Mouse (Mus musculus) liver (tissue): ENCODE measurements at regions not wholly inside any gene's neighbourhood (a gene's known extent, or its start where the extent isn't known, plus 50 kb on each side); places are given as distances from the start of the nearest gene placed in this dataset.
A peak's percentile ranks its signal among the peaks of the same experiment; 100 is the strongest.

ENCODE experiments used
- DNase-seq: peaks from one replicate; pipeline ENCODE4 v3.0.0-alpha.2; 2020; ENCODE audit warnings: mixed read lengths

- no peak for DNase-seq
Measured at GRCm38 (mm10) chr5:119360351-119360750, 310.1 kb upstream of the Tbx3 start.

- no peak for DNase-seq
Measured at GRCm38 (mm10) chr5:119361406-119362044, 308.9 kb upstream of the Tbx3 start.

GRCm38 (mm10) chr5:119362452-119362851 is 308.0 kb upstream of the Tbx3 start:
- DNase-seq: no peak

GRCm38 (mm10) chr5:119364250-119364649 is 306.2 kb upstream of the Tbx3 start:
- no peak for DNase-seq

GRCm38 (mm10) chr5:119365157-119365556 is 305.3 kb upstream of the Tbx3 start:
- no peak for DNase-seq

- no peak for DNase-seq
Measured at GRCm38 (mm10) chr5:119366296-119366695, 304.2 kb upstream of the Tbx3 start.

- DNase-seq: no peak
Measured at GRCm38 (mm10) chr5:119370481-119370880, 300.0 kb upstream of the Tbx3 start.

GRCm38 (mm10) chr5:119370931-119371330 is 299.5 kb upstream of the Tbx3 start:
- no peak for DNase-seq

GRCm38 (mm10) chr5:119373774-119374700 is 296.4 kb upstream of the Tbx3 start:
- DNase-seq: no peak

- DNase-seq: no peak
Measured at GRCm38 (mm10) chr5:119374861-119375260, 295.6 kb upstream of the Tbx3 start.

GRCm38 (mm10) chr5:119378261-119378660 is 292.2 kb upstream of the Tbx3 start:
- no peak for DNase-seq

- no peak for DNase-seq
Measured at GRCm38 (mm10) chr5:119379915-119380432, 290.5 kb upstream of the Tbx3 start.

- no peak for DNase-seq
Measured at GRCm38 (mm10) chr5:119381495-119381894, 289.0 kb upstream of the Tbx3 start.

- DNase-seq: no peak
Measured at GRCm38 (mm10) chr5:119385506-119385905, 285.0 kb upstream of the Tbx3 start.

GRCm38 (mm10) chr5:119386821-119387220 is 283.6 kb upstream of the Tbx3 start:
- DNase-seq: no peak

GRCm38 (mm10) chr5:119387261-119387660 is 283.2 kb upstream of the Tbx3 start:
- DNase-seq: no peak

GRCm38 (mm10) chr5:119388841-119389240 is 281.6 kb upstream of the Tbx3 start:
- no peak for DNase-seq

GRCm38 (mm10) chr5:119389384-119389783 is 281.1 kb upstream of the Tbx3 start:
- DNase-seq: no peak

- no peak for DNase-seq
Measured at GRCm38 (mm10) chr5:119389857-119390256, 280.6 kb upstream of the Tbx3 start.

- DNase-seq: no peak
Measured at GRCm38 (mm10) chr5:119398475-119398874, 272.0 kb upstream of the Tbx3 start.

GRCm38 (mm10) chr5:119400223-119400935 is 270.1 kb upstream of the Tbx3 start:
- peak; percentile 37 for DNase-seq

GRCm38 (mm10) chr5:119401915-119402314 is 268.6 kb upstream of the Tbx3 start:
- no peak for DNase-seq

- no peak for DNase-seq
Measured at GRCm38 (mm10) chr5:119402651-119403050, 267.8 kb upstream of the Tbx3 start.
